Mouse (Mus musculus) heart, embryonic 14.5 days (tissue): ENCODE results near the gene Kiss1r. TPM values are rescaled to one million over a fixed set of nuclear protein-coding genes. Genes with fewer than 3 reads are reported as not detected.

Experiments
- ATAC-seq: fragments of 200-750 bp; cut with Nextera tagmentation; 2 replicates; pipeline ENCODE4 v1.8.0; 2017; ENCODE audit warnings: low read depth, moderate TSS enrichment; ENCODE audit not compliant: insufficient number of reproducible peaks, insufficient read depth, low FRiP score
- H3K27ac ChIP-seq, 2 experiments: fragments of 200-500 bp in 1 of 2; fragments of 300-500 bp in 1 of 2; sonication (generic) in 1 of 2; replicated peaks in 1 of 2; 2 replicates each; pipeline ENCODE4 v1.5.1; 2012 to 2014; ENCODE audit warnings: low read depth in 2 of 2, low read length in 2 of 2, control low read depth in 1 of 2, mild to moderate bottlenecking in 1 of 2, mixed read lengths in 1 of 2; ENCODE audit not compliant: control insufficient read depth in 1 of 2, insufficient read depth in 1 of 2
- H3K27me3 ChIP-seq: fragments of 300-500 bp; sonication (generic); 2 replicates; pipeline ENCODE4 v1.6.1; 2014; ENCODE audit warnings: mild to moderate bottlenecking, low read length, control low read depth; ENCODE audit not compliant: control insufficient read depth, insufficient read depth
- H3K36me3 ChIP-seq: fragments of 300-500 bp; sonication (generic); 2 replicates; pipeline ENCODE4 v1.6.1; 2014; ENCODE audit warnings: mild to moderate bottlenecking, control low read depth, low read length, mixed read lengths; ENCODE audit not compliant: control insufficient read depth, insufficient read depth
- H3K4me1 ChIP-seq, 2 experiments: fragments of 200-500 bp in 1 of 2; fragments of 300-500 bp in 1 of 2; sonication (generic) in 1 of 2; 2 replicates each; pipeline ENCODE4 v1.6.1; 2012 to 2014; ENCODE audit warnings: low read length in 2 of 2, control low read depth in 1 of 2, mixed read lengths in 1 of 2; ENCODE audit not compliant: control insufficient read depth in 2 of 2, insufficient read depth in 2 of 2
- H3K4me2 ChIP-seq: fragments of 300-500 bp; sonication (generic); 2 replicates; pipeline ENCODE4 v1.6.1; 2014; ENCODE audit warnings: mild to moderate bottlenecking, low read length
- H3K4me3 ChIP-seq, 2 experiments: fragments of 200-500 bp in 1 of 2; fragments of 300-500 bp in 1 of 2; sonication (generic) in 1 of 2; 2 replicates each; pipeline ENCODE4 v1.5.1; 2012 to 2014; ENCODE audit warnings: low read length in 2 of 2, mild to moderate bottlenecking in 2 of 2, control low read depth in 1 of 2, low read depth in 1 of 2, moderate library complexity in 1 of 2; ENCODE audit not compliant: control insufficient read depth in 1 of 2, insufficient read depth in 1 of 2
- H3K9ac ChIP-seq: fragments of 300-500 bp; sonication (generic); 2 replicates; pipeline ENCODE4 v1.6.1; 2014; ENCODE audit warnings: mild to moderate bottlenecking, low read length
- H3K9me3 ChIP-seq: fragments of 300-500 bp; sonication (generic); 2 replicates; pipeline ENCODE4 v1.6.1; 2016; ENCODE audit warnings: low read length, control low read depth; ENCODE audit not compliant: control insufficient read depth
- WGBS: fragments of 180-500 bp; shearing (Covaris S2); extraction: QIAGEN DNeasy Blood & Tissue Kit; methylation state at CpG from one replicate; pipeline ENCODE4 v1.1.7; 2014; 5-methylcytosine and 5-hydroxymethylcytosine counted together
- polyA plus RNA-seq: library from polyadenylated mRNA; unstranded; fragments of >200 nt; fragmentation: Nextera tagmentation; extraction: Ambion mirVana; gene quantifications from 2 replicates; pipeline ENCODE4 v1.2.1, GENCODE M21; 2014

The Kiss1r gene
- polyA plus RNA-seq, 1 experiment from 2014 or later: 0.70 TPM

GRCm38 (mm10) chr10:79931797-79932196, 15.0 kb downstream of the Kiss1r start:
- no peaks in the 10 kb centered on the region for H3K27me3 ChIP-seq
- 83% methylated on average over 9 of the region's 9 CpGs for WGBS
- no peaks in the 10 kb centered on the region for H3K9me3 ChIP-seq
- peaks cover 37% of the 10 kb centered on the region for H3K36me3 ChIP-seq
- no peak overlapping the region for H3K4me2 ChIP-seq
- no peak overlapping the region for H3K27ac ChIP-seq
- no peak overlapping the region for H3K4me3 ChIP-seq
- H3K4me1 ChIP-seq: peaks cover 37 to 60% of the 10 kb centered on the region in 2 experiments
- no peak for ATAC-seq
- H3K9ac ChIP-seq: peak overlapping the region; percentile 13; the same call in 1 of the 2 replicates

GRCm38 (mm10) chr10:79932736-79933135, 16.0 kb downstream of the Kiss1r start:
- H3K4me2 ChIP-seq: no peak overlapping the region
- H3K4me1 ChIP-seq: peaks cover 44 to 70% of the 10 kb centered on the region in 2 experiments
- no peak overlapping the region for H3K4me3 ChIP-seq
- 10% methylated on average over 8 of the region's 8 CpGs for WGBS
- peaks cover 37% of the 10 kb centered on the region for H3K36me3 ChIP-seq
- no peak for ATAC-seq
- H3K9ac ChIP-seq: peak overlapping the region; percentile 13; the same call in 1 of the 2 replicates
- H3K27me3 ChIP-seq: no peaks in the 10 kb centered on the region
- no peaks in the 10 kb centered on the region for H3K9me3 ChIP-seq
- H3K27ac ChIP-seq: peak overlapping the region; percentile 6 to 31; a peak in 2 of 4 replicates

- peak overlapping the region; percentile 6 to 31; a peak in 2 of 4 replicates for H3K27ac ChIP-seq
- H3K4me1 ChIP-seq: peaks cover 44 to 74% of the 10 kb centered on the region in 2 experiments
- H3K9ac ChIP-seq: peak overlapping the region; percentile 13; the same call in 1 of the 2 replicates
- H3K27me3 ChIP-seq: no peaks in the 10 kb centered on the region
- no peak overlapping the region for H3K4me3 ChIP-seq
- H3K9me3 ChIP-seq: no peaks in the 10 kb centered on the region
- no peak for ATAC-seq
- 50% methylated on average over 9 of the region's 9 CpGs for WGBS
- no peak overlapping the region for H3K4me2 ChIP-seq
- peaks cover 41% of the 10 kb centered on the region for H3K36me3 ChIP-seq
Observed at GRCm38 (mm10) chr10:79933145-79933679, 16.4 kb downstream of the Kiss1r start.

- Histone ChIP-seq H3K9me3 (no peaks in the 10 kb centered on the region), H3K27ac (0 out of 4 replicates have a peak overlapping the region, but pooled peaks of 1 of the 2 experiments have one; percentile 1), H3K36me3 (peaks cover 41% of the 10 kb centered on the region), H3K4me1 (peaks cover 41 to 69% of the 10 kb centered on the region in 2 experiments), H3K9ac (no peak overlapping the region), H3K4me2 (0 out of 2 replicates have a peak overlapping the region, but pooled peaks have one; percentile 18), H3K27me3 (no peaks in the 10 kb centered on the region), H3K4me3 (no peak overlapping the region)
- ATAC-seq: no peak
- WGBS: 77% methylated on average over 6 of the region's 6 CpGs
Observed at GRCm38 (mm10) chr10:79933861-79934260, 17.1 kb downstream of the Kiss1r start.

- 51% methylated on average over 13 of the region's 13 CpGs for WGBS
- peaks cover 41 to 65% of the 10 kb centered on the region in 2 experiments for H3K4me1 ChIP-seq
- no peaks in the 10 kb centered on the region for H3K9me3 ChIP-seq
- H3K4me2 ChIP-seq: peak overlapping the region; percentile 18; the same call in 1 of the 2 replicates
- H3K9ac ChIP-seq: no peak overlapping the region
- peaks cover 41% of the 10 kb centered on the region for H3K36me3 ChIP-seq
- no peak overlapping the region for H3K4me3 ChIP-seq
- H3K27ac ChIP-seq: 0 out of 4 replicates have a peak overlapping the region, but pooled peaks of 1 of the 2 experiments have one; percentile 1
- ATAC-seq: peak; percentile 56
- H3K27me3 ChIP-seq: no peaks in the 10 kb centered on the region
Observed at GRCm38 (mm10) chr10:79934272-79934721, 17.5 kb downstream of the Kiss1r start.

- Histone ChIP-seq H3K36me3 (peaks cover 41% of the 10 kb centered on the region), H3K27ac (0 out of 4 replicates have a peak overlapping the region, but pooled peaks of 1 of the 2 experiments have one; percentile 3), H3K4me1 (peaks cover 46 to 64% of the 10 kb centered on the region in 2 experiments), H3K4me2 (no peak overlapping the region), H3K27me3 (no peaks in the 10 kb centered on the region), H3K9ac (no peak overlapping the region), H3K9me3 (no peaks in the 10 kb centered on the region), H3K4me3 (no peak overlapping the region)
- WGBS: 91% methylated on average over 16 of the region's 16 CpGs
- ATAC-seq: no peak
Observed at GRCm38 (mm10) chr10:79934794-79935569, 18.2 kb downstream of the Kiss1r start.

- ATAC-seq: no peak
Observed at GRCm38 (mm10) chr10:79936284-79936910, 19.6 kb downstream of the Kiss1r start.

More at GRCm38 (mm10) chr10:79936284-79936910, 19.6 kb downstream of the Kiss1r start:
- Histone ChIP-seq H3K36me3 (peaks cover 32% of the 10 kb centered on the region), H3K4me1 (peaks cover 54 to 76% of the 10 kb centered on the region in 2 experiments), H3K4me3 (peak overlapping the region in 1 of 2 experiments; percentile 21; a peak in 1 of 4 replicates), H3K4me2 (peak overlapping the region; percentile 60), H3K27ac (peak overlapping the region; percentile 78 to 80), H3K27me3 (no peaks in the 10 kb centered on the region), H3K9ac (peak overlapping the region; percentile 55), H3K9me3 (no peaks in the 10 kb centered on the region)
- 31% methylated on average over 10 of the region's 10 CpGs for WGBS
